Mouse (Mus musculus): ENCODE data around the gene Ints1.

DNA sequence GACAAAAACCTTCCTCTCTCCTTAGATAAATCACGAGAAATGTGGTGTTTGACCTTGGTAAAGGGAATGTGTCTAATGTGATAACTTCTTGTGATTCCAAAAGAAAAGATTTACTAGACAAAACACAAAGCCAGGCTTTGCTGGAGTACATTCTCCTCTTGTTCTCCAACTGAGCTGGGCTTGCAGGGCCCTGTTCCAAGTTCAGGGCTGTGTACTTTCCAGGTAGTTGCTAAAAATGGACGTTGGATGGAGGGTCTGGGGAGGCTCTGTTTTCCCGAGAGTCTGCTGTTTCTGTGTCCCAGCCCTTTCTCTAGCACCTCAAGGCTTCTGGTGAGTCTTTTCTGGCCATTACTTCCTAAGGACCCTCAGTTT, 17.5 kb upstream of the Ints1 start:
- no peak for TF ChIP-seq CTCF (IDR thresholded peaks at IDR 0.05; ENCODE audit: borderline replicate concordance, insufficient read depth, low read length)
- no peak for TF ChIP-seq POLR2A (IDR thresholded peaks at IDR 0.05; ENCODE audit: low read depth, low read length)
